Mouse (Mus musculus) lung, postnatal 0 days (tissue): ENCODE data around the gene Nkx6-2. TPM values are rescaled to one million over a fixed set of nuclear protein-coding genes. Genes with fewer than 3 reads are reported as not detected.

Experiments used
- ATAC-seq: fragments of 200-750 bp; cut with Nextera tagmentation; 2 replicates; pipeline ENCODE4 v1.8.0; 2017; ENCODE audit warnings: moderate library complexity
- DNase-seq: peaks from one replicate; pipeline ENCODE4 v3.0.0-alpha.2; 2016; ENCODE audit warnings: low spot score
- H3K27ac ChIP-seq: fragments of 300-500 bp; sonication (generic); 2 replicates; pipeline ENCODE4 v1.5.1; 2014; ENCODE audit warnings: antibody characterized with exemption, mild to moderate bottlenecking, low read length, mixed read lengths
- H3K27me3 ChIP-seq: fragments of 300-500 bp; sonication (generic); replicated peaks from 2 replicates; pipeline ENCODE4 v1.6.1; 2014; ENCODE audit warnings: low read length, mixed read lengths; ENCODE audit not compliant: insufficient read depth
- H3K36me3 ChIP-seq: fragments of 300-500 bp; sonication (generic); 2 replicates; pipeline ENCODE4 v1.6.1; 2014; ENCODE audit warnings: low read length, mixed read lengths; ENCODE audit not compliant: insufficient read depth
- H3K4me1 ChIP-seq: fragments of 300-500 bp; sonication (generic); 2 replicates; pipeline ENCODE4 v1.6.1; 2014; ENCODE audit warnings: antibody characterized with exemption, low read depth, low read length, mixed read lengths; ENCODE audit not compliant: insufficient read depth
- H3K4me2 ChIP-seq: fragments of 300-500 bp; sonication (generic); replicated peaks from 2 replicates; pipeline ENCODE4 v1.6.1; 2014; ENCODE audit warnings: low read depth, mild to moderate bottlenecking, low read length, moderate library complexity, mixed read lengths
- H3K4me3 ChIP-seq: fragments of 300-500 bp; sonication (generic); 2 replicates; pipeline ENCODE4 v1.5.1; 2014; ENCODE audit warnings: low read depth, low read length
- H3K9ac ChIP-seq: fragments of 300-500 bp; sonication (generic); replicated peaks from 2 replicates; pipeline ENCODE4 v1.6.1; 2014; ENCODE audit warnings: low read depth, mild to moderate bottlenecking
- H3K9me3 ChIP-seq: fragments of 300-500 bp; sonication (generic); 2 replicates; pipeline ENCODE4 v1.6.1; 2016; ENCODE audit warnings: low read length, mixed read lengths
- CTCF ChIP-seq: IDR thresholded peaks from 2 replicates; pipeline ENCODE4 v1.5.1; 2016; ENCODE audit warnings: antibody characterized with exemption, mild to moderate bottlenecking
- EP300 ChIP-seq: IDR thresholded peaks from 2 replicates; pipeline ENCODE4 v1.6.1; 2016; ENCODE audit warnings: antibody characterized with exemption, mild to moderate bottlenecking, control low read depth
- WGBS: fragments of 180-500 bp; shearing (Covaris S2); extraction: QIAGEN DNeasy Blood & Tissue Kit; methylation state at CpG from one replicate; pipeline ENCODE4 v1.1.7; 2014; 5-methylcytosine and 5-hydroxymethylcytosine counted together
- polyA plus RNA-seq: library from polyadenylated mRNA; unstranded; fragments of >200 nt; fragmentation: Nextera tagmentation; extraction: Ambion mirVana; gene quantifications from 2 replicates; pipeline ENCODE4 v1.2.1, GENCODE M21; 2015

Gene Nkx6-2
- polyA plus RNA-seq, 1 experiment from 2014 or later: 0.10 TPM

DNA sequence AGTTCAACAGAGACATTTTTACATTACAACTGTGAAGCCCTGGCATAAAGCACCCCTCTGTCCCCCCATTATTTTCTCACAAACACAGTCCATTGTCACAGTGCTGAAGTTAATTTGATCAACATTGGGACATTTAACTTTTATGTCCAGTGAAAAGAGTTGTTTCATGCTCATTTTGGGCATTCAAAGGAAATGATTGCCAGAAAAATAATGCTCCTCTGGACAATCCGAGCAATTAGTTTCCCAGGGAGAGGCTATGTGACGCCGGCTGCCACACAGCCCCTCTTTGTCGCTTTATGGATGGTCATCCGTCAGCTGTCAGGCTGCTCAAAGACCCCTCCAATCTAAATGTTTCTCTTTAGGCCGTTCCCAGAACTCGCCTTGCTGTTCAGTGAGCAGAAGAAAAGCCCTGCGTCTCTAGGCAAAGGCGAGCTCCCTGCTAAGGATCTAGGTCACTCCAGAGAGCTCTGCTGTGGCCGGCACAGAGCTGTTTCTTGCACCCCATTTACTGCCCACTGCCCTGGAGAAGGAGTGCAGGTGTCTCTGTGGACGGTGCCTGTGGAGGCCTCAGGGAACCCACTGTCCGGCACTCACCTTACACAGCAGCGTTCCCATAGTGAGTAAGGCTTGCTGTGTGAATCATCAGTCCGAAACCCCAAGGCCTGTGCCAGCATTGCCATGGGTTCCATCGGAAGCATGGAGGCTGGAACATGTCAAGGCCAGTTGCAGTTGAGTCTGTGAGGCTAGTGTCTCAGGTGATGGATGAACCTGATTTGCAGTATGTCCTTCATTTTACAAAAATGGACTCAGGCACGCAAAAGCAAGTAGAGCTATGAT is 51.8 kb downstream of the Nkx6-2 start:
- 68% methylated on average over 16 of the region's 16 CpGs for WGBS

More for the DNA sequence above, 51.8 kb downstream of the Nkx6-2 start:
- Histone ChIP-seq H3K4me2 (no peak overlapping the region), H3K4me1 (no peaks in the 10 kb centered on the region), H3K9ac (no peak overlapping the region), H3K9me3 (no peaks in the 10 kb centered on the region), H3K27me3 (no peaks in the 10 kb centered on the region), H3K4me3 (no peak overlapping the region), H3K27ac (no peak overlapping the region), H3K36me3 (peaks cover 23% of the 10 kb centered on the region; the same call in 1 of the 2 replicates)
- ATAC-seq (no peak), DNase-seq (no peak)
- no peak for TF ChIP-seq EP300
- no peak for TF ChIP-seq CTCF

Other genes starting within 250 kb of the Nkx6-2 start
- gene Inpp5a, start 193.7 kb downstream of the Nkx6-2 start, polyA plus RNA-seq: 41.3 and 44.8 TPM in 2 replicates
- gene Cfap46, start 101.0 kb upstream of the Nkx6-2 start, polyA plus RNA-seq: 1.7 and 2.7 TPM in 2 replicates